Mouse (Mus musculus): ENCODE results near the gene Cbx2.

The Cbx2 gene

DNA sequence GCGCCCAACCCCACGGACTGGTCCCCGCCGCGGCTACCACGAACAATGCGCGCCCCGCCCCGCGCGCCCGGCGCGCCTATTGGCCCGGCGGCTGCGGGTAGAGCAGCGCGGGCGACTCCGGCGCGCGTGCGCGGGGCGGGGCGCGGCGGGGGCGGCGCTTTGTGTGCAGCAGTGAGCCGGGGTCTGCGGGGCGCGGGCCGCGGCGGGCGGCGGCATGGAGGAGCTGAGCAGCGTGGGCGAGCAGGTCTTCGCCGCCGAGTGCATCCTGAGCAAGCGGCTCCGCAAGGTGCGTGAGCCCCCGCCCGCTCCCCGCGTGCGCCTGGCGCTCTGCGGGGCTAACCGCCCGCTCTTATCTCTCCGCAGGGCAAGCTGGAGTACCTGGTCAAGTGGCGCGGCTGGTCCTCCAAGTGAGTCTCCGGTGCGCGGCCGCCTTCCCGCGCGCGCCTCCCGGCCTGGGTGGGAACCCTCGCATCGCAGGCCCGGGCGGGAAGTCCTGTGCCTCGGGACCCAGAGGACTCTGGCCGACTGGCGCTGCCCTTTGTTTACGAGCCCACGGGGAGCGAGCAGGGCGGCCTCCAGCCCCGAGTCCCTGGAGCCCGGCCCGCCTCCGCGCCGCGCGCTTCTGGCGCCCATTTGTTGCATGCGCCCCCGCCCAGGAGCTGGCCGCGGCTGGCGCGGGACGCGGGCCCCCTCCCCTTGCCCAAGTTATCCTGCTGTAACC lies at the start of gene Cbx2:
Gene Cbx2, plus strand, starts transcription at position 68 of the 721 bp plus-strand sequence.
- DNase-seq (ENCODE audit: low read depth, low spot score), result peak; percentile 84

DNA sequence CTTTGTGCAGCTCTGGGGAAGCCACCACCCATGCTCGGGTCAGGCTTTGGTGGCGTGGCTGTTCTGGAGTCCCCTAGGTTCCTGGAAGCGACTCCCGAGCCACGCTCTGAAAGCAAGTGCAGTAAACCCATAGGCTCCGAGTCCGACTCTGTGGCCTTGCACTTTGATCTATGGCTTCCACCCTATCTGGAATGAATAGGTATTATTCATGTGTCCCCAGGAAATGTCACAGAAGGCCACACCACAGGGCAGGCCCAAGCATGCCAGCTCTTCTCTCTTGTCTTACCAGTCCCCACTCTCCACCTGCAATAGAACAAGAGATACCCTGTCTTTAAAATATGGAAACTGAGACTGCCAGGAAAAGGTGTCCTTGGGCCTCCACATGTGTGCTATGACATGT lies 48.4 kb upstream of the Cbx2 start:
- no peak for DNase-seq (ENCODE audit: low read depth, low spot score)

DNA sequence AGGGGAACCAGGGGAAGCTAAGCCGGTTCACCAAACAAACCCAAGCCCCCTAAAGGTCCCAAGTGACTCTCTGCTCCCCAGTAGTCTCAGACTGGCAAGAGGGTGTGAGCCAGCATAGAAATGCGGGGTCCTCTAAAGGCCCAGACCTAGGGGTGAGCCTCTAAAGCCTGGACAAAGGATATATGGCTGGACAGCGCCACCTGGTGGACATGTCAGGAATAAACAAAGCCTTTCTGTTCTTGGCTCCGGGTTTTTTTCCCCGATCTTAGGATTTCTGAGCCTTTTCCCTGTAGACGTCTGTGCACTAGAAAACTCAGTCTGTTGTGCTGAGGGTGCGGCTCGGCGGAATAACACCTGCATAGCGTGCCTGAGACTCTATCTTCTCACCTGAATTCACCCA lies 47.3 kb upstream of the Cbx2 start:
- DNase-seq (ENCODE audit: low read depth, low spot score), result peak; percentile 90

DNA sequence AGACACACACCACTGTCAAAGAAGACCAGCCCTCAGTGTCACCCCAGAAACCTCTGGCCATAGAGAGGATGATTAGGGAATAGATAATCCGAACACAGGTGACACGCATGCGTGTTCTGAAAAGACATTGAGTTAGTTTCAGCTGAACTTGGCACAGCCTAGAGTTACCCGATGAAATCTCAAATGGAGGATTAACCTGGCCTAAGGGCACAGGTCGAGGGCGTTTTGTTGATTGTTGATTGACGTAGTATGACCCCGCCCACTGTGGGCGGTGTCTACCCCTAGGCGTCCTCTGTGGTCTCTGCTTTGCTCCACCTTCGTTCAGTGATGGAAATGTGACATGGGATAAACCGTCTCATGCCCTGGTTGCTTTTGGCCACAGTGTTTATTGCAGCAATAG lies 46.8 kb upstream of the Cbx2 start:
- DNase-seq (ENCODE audit: low read depth, low spot score), result peak; percentile 27

DNA sequence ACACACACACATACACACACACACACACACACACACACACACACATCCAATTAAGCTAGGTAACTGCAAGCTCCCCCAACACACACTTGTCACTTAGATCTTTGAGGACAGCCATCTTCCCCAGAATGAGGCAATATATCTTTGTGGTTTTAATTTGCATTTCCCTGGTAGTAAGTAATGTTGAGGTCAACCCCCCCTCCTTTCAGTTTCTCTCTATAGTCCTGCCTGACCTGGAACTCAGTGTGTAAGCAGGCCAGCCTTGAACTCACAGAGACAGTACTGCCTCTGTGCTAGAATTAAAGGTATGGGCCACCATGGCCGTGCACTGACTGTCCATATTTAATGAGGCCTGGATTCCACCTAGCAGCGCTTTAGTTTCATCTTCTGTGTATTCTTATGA lies 42.4 kb upstream of the Cbx2 start:
- no peak for DNase-seq (ENCODE audit: low read depth, low spot score)

DNA sequence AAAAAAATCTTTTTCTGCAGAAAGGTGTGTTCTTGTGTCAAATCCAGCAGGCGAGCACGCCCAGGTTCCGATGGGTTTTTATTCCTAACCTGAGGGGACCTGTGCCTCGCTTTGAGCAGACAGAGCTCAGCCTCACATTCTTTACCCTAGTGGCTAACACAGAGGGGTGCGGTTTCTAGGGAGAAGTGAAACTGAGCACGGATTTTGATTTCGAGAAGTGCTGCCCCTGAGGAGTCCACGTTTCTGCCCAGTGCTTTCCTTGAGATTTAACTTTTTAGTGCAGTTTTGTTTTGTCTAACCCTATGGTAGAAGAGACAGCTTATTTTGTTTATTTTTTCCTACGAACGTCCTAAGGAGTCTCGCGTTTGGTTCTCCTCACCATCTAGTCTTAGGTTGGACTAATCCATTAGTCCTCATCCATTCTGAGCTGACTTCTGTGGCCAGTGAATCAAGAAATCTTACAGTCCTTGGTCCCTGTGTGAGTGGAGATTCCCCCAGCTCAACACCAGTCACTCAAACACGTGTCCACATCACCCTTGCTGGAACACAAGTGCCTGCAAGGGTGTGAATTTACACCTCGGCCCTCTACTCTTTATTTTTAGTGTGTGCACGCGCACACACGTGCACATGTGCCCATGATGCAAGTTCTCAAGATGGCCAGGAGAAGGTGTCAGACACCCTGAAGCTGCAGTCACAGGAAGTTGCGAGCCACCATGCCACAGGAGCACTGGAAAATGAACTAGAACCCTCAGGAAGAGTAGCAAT lies 41.6 kb upstream of the Cbx2 start:
- no peak for DNase-seq (ENCODE audit: low read depth, low spot score)

DNA sequence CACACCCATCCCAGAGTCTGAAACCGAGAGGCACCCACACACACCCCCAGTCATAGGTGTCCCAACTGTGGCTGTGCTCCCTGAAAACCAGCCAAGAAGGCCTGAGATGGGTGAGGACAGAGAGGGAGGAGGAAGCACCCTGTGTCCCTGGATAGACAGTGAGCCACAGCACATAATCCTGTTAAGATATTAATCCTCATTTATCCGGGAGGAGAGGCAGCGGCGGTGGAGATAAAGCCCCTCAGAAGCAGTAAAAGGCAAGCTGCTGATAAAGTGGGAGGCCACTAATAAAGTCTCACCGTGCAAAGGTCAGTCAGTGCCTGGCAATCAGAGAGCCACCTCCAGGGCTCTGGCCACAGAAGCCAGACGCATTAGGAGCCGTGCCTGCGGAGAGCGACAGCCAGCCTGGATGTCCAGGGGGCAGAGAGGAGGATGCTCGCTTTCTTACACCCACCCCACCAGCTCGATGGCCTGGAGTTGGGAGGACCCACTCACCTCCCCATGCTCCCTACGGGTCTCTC lies 40.1 kb upstream of the Cbx2 start:
- DNase-seq (ENCODE audit: low read depth, low spot score), result no peak

DNA sequence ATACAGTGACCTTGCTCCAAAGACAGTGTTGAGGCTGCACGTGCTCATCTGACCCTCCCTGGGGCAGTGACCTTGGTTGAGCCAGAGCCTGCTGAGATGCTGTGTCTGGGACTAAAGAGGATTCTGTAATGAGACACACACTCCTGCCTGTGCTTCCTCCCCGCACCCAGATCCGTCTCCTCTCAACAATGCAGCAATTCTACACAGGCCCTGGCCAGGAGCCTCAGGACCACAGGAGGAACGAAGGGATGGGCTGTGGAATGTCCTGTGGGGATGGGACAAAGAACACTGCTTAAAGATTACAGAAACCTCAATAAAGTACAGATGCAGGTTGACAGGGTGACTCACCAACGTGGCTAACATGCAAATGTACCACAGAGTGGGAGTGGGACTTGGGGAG lies 37.2 kb upstream of the Cbx2 start:
- no peak for DNase-seq (ENCODE audit: low read depth, low spot score)

DNA sequence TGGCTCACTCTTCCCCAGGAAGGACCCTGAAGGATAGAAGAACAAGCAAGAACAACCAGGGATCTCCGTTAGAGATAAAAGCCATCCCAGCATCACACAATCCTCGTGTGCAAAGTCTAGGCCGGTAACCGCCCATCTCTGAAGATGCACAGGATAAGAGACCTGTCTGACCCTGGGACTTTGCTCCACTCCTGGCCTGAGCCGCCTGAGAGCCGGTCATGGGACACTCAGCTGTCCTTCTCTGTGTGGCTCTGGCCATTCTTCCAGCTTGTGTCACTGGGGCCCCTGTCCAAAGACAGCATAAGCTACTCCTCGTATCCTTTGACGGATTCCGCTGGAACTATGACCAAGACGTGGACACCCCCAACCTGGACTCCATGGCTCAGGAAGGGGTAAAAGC lies 34.8 kb upstream of the Cbx2 start, which contains the start of gene Enpp7:
Gene Enpp7, plus strand, starts transcription at position 190 of the 400 bp plus-strand sequence.
- no peak for DNase-seq (ENCODE audit: low read depth, low spot score)

DNA sequence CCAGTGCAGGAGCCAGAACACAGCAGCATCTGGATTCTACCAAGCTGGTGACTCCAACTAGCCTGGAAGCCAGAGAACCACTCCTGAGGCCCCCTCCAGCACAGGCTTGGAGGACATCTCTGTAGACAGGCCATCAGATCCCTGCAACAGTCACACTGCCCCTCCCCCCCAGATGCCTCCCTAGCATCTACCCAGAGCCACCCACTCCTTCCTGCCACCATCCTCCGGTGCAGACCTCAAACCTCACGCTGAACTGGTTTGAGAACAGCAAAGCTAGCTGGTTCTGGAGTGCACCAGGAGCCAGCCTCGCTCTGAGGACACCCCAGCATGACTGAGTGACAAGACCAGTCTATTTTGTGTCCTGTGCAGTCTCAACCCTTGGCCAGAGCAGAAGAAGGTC lies 30.0 kb upstream of the Cbx2 start:
- no peak for DNase-seq (ENCODE audit: low read depth, low spot score)

DNA sequence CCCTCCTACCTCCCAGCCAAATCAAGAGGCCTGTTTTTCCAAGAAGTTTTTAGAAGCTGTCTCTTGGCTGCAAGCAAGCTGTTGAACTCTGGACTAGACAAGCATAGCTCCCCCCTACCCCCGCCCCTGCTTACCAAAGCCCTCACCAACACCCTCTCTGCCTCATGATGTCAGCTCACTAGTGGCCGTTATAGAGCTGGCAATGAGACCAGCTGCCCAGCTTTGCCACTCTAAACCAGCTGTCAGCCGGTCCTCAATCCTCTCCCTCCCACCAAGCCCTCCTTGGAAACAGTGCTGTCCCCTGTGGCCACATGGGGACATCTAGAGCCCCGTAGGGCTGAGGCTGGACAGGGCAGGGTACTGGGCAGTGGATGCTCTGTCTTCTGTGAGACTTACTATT lies 27.3 kb upstream of the Cbx2 start:
- DNase-seq (ENCODE audit: low read depth, low spot score), result no peak

DNA sequence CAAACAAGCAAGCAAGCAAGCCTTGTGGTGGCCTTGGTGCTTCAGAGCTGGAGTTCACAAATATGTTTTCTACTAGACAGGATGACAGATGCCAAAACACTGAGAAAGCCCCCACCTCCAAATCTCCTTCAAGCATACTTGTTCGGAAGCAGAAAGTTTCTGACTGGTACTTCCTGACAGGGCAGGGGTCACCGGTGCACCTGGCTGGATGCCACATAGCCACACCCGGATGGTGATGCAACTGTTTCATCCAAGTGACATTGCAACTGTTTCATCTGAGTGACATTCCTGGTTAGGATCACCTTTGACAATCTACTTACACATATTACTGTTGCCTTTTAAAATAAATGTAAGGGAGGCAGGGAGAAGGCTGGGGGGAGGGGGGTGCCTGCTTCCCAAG lies 25.6 kb upstream of the Cbx2 start:
- DNase-seq (ENCODE audit: low read depth, low spot score), result no peak

DNA sequence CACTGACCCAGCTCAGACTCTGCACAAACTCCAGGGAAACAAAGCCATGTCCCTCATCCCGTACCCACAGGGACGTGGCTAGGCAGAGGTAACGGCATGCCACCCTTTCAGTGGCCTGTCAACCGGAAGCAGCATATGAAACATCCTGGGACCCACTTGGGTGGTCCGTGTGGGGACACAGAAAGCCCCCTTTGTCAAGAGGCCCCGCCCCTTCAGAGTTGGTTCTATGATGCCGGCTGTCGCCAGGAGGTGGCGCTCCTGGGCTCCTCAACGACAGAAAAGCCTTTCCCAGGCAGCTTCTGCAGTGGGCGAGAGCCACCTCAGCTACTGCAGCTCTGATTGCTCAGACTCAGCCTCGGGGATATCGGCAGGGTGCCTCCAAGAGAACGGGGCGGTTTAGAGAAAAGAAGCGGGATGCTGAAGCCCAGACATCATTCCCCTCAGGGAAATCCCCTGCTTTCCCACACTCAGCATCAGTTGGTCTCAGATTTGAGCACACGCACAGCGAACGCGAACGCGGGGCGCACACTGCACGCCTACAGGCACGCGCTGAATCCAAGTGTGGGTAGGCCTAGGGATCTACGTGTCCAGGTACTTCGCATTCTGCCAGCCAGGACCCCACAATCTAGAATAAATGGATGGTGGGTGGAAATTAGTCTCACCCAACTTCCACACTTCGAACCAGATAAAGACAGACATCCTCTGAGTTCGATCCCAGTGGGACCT lies 24.1 kb upstream of the Cbx2 start:
- DNase-seq (ENCODE audit: low read depth, low spot score), result peak; percentile 92

DNA sequence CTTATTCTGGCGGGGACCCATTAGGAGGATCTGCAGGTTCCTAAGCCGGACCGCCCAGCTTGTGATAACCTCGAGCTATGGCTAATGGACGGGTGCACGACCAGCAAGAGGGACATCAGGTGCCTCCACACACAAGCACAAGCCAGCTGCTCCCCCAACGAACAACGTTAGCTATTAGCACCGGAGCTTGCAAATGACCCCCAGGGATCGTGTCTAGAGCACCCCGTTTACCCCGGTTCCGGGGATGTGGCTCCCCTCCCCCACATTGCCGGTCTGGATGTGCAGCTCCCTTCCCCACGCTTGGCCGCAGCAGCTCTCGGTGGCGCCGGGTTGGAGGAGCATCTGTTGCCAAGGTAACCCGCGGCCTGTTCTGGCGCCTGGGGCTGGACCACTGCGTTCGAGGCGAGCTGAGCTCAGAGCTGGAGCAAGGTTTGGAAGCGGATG lies 23.4 kb upstream of the Cbx2 start:
- DNase-seq (ENCODE audit: low read depth, low spot score), result peak; percentile 79

DNA sequence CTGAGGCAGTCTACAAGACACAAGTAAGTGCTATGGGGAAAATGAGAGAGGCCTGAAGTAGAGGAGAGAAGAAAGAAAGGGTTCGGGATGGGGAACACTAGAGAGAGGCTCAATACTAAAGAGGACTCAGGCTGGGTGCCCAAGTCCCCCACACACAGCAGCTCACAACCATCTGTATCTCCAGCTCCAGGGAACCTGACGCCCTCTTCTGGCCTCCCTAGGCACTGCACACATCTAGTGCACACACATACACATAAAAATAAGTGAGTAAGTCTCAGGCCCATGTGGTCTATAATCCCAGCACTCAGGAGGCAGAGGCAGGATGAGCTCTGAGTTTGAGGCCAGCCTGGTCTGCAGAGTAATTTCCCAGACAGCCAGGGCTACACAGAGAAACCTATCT lies 21.9 kb upstream of the Cbx2 start:
- DNase-seq (ENCODE audit: low read depth, low spot score), result no peak

DNA sequence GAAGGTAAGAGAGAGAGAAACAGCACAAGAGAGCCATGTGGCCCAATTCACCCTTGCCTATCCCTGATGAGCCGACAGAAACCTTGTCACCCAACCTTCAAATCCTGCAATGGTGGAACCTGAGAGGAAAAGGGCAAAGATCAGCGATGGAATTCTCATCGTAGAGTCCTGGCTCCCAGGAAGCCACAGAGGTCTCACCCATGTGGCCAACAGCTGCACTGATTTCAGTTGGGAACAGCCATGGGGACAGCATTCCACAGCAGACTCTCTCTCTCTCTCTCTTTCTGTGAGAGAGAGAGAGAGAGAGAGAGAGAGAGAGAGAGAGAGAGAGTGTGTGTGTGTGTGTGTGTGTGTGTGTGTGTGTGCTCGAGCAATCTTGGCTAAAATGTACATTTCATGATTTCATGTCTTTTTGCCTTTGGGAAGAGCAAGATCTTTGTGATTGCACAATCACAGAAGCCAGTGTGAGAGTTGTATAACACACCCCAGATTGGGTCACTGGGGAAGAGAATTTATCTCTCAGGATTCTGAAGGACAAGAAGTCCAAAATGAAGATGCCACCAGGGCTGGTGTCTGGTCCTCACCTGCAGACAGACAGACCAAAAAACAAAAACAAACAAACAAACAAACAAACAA lies 21.2 kb upstream of the Cbx2 start:
- DNase-seq (ENCODE audit: low read depth, low spot score), result no peak

DNA sequence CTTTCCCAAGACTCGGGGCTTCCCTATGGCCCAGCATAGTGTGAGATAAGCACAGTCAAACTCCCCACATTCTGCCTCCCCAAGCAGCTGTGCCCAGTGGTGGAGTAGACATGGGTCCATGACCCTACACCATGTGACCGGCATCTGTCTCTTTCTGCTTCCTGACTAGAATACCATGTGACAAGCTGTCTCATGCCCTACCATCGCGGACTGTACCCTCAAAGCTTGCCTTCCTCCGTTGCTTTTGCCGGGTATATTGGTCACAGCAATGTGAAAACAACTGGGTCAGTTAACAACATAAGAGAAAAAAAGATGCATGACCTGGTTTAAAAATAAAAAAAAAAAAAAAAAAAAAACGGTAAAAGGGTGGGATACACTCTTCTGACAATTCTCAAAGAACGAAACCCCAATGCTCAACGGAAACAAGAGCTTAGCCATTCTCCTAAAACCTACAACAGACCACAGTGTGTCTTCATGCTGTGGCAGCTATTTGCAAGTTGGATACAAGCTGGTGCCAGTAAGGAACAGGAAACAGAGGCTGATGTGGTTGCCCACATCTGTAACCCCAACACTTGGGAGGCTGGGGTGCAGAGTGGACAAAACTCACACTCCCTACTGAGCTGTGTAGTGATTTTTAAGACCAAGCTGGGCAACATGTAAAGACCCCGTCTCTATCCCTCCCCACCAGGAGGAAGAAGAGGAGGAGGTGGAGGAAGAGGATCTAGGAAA lies 17.1 kb upstream of the Cbx2 start:
- DNase-seq (ENCODE audit: low read depth, low spot score), result no peak

DNA sequence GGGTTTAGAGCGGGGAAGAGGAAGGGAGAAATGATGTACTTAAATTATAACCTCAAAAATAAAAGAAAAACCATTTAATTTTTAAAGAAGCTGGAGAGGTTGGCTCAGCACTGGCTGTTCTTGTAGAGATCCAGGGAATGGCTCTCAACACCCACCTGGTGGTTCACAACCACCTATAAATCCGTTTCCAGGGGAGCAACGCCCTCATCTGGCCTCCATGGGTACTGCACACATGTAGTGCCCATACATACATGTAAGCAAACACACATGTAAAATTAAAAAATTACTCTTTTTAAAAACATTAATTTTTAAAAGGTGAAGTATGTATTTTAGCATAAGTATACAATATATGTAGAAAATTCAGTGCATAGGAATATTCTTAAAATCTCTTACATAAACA lies 16.3 kb upstream of the Cbx2 start:
- DNase-seq (ENCODE audit: low read depth, low spot score), result no peak

DNA sequence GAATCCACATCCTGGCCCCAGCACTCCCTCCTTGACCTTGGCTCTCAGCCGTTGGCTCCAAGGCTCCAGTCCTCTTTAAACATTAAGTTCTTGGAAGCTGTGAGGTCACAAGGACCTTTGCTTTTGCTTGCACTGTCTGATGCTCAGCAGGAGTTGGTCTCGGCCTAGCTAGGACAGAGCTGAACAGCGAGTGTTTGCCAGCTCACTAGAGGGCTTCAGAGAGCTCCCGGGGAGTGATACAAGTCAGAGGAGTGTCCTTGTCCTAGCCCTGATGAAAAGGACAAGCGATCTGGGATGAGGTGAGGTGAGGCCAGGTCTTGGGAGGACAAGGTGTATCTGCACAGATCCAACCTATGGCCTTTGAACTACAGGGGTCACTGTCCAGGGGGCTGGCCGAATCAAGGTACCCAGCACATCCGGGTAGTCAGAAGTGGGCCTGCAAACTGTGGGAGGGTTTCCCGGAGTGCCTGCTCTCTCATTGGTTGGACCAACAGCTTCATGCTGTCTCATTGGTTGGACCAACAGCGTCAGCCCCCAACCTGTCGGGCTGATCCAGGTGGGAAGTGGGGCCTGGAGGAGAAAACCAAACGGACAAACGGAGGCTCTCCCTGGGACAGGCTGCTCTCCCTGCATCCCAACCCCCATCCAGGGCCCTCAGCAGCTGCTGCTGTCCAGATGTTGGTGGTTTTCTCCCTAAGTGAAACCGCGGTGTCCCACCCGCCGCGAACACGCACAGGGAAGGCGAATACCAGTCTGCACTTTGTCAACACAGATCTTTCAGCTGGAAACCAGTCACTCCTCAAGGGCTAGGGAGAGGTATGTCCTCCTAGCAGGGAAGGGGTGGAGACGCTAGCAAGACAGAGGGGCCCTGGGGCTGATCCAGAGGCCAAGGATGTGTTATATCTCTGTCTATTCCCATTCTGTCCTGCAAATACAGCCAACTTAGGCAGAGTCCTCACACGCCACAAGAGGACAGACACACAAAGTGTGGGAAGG lies 15.0 kb upstream of the Cbx2 start:
- no peak for DNase-seq (ENCODE audit: low read depth, low spot score)

DNA sequence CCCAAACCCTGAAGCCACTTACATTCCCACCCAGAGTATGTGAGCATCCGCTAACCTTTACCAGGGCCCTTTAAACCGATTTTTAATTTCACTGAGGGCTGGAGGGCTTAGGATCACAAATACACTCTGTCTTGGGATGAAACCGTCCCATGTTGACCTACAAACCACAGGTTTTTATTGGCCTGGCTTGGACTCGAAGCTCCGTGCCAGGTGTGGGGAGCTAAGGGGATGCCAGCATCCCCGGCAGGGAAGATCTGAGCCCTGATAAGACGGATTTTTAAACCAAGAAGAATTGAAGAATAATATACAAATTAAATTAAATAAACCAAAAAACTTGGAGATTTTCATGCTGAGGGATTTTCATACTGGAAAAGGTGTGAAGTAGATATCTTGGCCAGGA lies 8.3 kb upstream of the Cbx2 start:
- no peak for DNase-seq (ENCODE audit: low read depth, low spot score)
